Mouse (Mus musculus) T-helper 1 cell (primary cell): ENCODE measurements around the gene Hnrnpr.

ENCODE experiments used
- in situ Hi-C: fragments of 300-600 bp; cut with MboI, MseI; formaldehyde crosslinking; loops from one replicate; pipeline ENCODE4 v1.15.1; 2025; ENCODE audit warnings: high pct_unique_total_duplicates

The Hnrnpr gene

GRCm38 (mm10) chr4:136310229-136311041 is at the start of gene Hnrnpr:
Gene Hnrnpr, plus strand, starts transcription at chr4:136310942.
- in situ Hi-C loops, result no loop called here

GRCm38 (mm10) chr4:136261912-136262311 is 48.8 kb upstream of the Hnrnpr start:
- in situ Hi-C loops, result no loop called here

GRCm38 (mm10) chr4:136263555-136263954 is 47.2 kb upstream of the Hnrnpr start:
- in situ Hi-C loops, result no loop called here

DNA sequence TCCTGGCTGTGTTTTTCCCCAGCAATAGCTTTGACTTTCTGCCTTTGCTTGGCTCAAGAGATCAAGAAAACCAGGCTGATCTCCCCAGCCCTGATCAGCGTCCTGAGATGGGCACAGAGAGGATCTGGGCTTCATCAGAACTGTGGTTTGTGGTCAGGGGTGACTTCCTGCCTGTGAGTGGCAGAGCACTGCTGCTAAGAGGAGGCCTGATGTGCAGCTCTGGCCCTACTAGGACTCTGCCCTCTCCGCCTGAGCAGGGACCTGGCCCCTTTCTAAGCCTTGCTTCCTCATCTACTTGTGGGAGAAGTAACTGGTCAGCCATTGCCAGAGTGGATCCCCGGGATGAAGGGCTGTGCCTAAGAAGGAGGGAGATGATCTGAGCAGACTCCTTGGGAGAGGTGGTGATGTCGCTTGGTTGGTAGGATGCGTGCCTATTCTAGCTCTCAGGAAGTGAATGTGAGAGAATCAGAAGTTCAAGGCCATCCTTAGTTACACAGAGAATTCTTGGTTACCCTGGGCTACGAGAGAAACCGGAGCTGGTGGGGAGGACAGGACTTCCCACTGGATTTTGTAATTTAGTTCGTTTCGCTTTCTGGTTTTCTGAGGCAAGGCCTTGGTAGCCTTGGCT is 43.9 kb upstream of the Hnrnpr start:
- in situ Hi-C loops, result no loop called here

- in situ Hi-C loops, result no loop called here
Measured at GRCm38 (mm10) chr4:136268912-136269311, 41.8 kb upstream of the Hnrnpr start.

DNA sequence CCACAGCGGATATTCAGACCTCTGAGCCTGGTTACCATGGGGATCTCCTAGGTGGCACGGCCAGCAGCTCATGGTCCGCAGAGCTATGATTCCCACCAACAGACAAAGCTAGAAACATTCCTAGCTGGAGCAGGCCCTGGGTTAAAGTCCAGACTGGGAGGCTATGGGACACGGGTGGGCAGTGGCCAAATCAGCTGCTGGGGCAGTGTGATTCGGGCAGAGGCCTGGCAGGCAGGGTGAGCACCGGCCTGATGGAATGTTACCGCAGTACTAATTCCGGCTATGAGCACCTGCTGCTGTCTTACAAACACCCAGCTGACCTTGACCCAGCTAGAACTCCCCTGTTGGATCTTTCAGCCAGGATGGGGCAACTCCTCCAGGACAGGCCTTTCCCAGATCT is 40.1 kb upstream of the Hnrnpr start:
- in situ Hi-C loops, result no loop called here

- in situ Hi-C loops, result no loop called here
Measured at GRCm38 (mm10) chr4:136281097-136281496, 29.6 kb upstream of the Hnrnpr start.

DNA sequence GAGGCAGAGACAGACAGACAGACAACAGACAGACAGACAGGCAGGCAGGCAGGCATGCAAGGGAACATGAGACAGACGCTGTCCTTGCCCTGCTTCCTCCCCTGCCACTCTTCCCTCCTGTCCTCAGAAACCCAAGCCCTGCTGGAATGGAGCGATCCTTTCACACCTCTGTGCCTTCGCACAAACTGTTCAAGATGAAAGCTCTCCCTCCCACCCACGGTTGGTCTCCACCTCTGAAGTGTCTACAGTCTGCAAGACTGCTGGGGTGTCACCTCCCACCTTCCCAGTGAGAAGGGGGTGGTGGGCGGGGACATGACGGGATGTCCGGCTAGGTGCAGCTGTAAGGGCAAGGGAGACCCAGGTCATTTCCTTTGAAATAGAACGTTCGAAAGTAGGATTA is 29.1 kb upstream of the Hnrnpr start:
- in situ Hi-C loops, result no loop called here

DNA sequence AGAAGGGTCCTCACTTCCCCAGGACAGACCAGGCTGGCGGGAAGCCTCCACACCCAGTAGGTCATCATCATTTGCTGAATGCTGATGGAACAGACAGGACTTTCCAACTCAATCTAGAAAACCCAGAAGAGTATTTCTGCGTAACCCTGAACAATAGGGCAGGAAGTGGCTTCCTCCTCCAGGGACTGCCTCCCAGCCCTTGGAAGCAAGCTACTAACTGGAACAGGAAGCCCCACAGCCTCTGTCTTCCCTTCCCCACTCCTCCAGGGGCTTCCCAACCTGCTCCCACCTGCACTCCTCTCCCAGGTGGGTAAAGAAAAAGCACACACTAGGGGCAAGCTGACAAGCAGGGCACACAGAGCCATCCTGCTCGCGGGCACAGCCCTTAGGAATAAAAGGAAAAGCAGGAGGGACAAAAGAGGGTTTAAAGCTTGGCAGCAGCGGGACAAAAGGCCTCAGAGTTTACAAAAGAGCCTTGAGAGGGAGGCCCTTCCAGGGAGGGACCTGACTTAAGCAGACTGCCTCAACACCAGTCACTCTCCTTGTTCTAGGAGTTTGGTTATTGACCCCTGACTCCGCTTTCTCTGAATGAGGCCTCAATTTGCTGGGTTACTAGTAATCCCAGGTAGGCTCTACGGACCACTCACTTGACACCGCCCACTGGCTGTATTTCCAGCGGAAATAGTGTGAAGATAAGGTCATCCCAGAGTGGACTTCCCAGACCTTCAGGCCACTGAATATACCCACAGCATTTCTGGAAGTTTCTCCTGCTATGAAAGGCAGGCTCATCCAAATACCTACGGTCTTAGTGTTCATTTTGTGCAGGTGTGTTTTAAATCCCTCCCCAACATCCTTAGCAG is 27.9 kb upstream of the Hnrnpr start:
- in situ Hi-C loops, result no loop called here

DNA sequence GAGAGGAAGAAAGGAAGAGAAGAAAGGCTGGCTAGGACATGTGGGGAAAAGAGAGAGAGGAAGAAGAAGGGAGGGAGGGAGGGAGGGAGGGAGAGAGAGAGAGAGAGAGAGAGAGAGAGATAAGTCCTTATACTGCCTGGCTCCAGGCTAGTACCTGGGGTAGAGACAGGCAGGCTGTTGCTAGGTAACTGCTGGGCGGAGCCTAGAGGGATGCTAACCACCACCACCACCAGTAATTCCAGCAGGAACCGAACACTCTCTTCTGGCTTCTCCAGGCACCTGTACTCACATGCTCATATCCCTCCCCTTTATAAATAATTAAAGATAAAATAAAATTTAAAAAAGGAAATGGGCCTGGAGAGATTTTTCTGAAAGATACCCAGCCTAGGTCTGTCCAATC is 27.0 kb upstream of the Hnrnpr start:
- in situ Hi-C loops, result no loop called here

DNA sequence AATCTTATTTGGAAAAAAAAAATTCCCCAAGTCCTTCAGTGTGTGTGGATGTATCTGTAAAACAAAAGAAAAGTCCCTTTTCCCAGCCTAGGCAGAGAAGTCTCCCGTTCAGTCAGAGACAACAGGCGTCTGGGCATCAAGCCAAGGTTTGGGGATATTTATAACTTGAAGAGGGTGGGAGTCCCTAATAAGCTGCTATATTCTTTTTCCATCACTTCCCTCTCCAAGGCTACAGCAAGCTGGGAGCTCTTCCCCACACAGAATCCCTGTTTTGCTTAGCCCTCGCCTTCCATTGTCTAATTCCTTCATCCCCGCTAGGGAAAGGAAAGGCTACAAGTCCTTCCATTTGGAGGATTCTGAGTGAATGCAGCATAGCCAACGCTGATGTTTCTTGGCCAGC is 26.3 kb upstream of the Hnrnpr start, which contains the start of gene Zfp46:
Gene Zfp46, plus strand, starts transcription at position 229 of the 400 bp plus-strand sequence.
- in situ Hi-C loops, result no loop called here

DNA sequence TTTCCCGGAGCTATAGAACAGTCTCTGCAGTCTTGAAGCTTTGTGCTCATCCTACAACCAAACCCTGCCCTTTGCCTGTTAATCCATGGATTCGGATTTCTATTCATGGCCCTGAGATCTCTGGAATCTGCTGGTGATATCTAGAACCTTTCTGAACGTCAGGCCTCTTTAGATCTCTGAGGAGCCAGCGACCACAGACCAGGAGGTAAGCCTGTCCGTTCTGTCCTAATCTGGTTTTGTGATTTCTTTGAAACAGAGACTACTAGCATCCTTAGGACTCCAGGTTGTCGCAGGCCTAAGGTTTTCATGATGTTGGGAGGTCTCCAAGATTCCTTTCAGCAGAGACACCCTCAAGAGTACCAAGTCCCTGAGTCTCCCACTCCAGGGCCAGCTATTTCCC is 25.9 kb upstream of the Hnrnpr start:
- in situ Hi-C loops, result no loop called here

GRCm38 (mm10) chr4:136285348-136285810 is 25.4 kb upstream of the Hnrnpr start:
- in situ Hi-C loops, result no loop called here

- in situ Hi-C loops, result no loop called here
Measured at GRCm38 (mm10) chr4:136285811-136286371, 24.9 kb upstream of the Hnrnpr start.

DNA sequence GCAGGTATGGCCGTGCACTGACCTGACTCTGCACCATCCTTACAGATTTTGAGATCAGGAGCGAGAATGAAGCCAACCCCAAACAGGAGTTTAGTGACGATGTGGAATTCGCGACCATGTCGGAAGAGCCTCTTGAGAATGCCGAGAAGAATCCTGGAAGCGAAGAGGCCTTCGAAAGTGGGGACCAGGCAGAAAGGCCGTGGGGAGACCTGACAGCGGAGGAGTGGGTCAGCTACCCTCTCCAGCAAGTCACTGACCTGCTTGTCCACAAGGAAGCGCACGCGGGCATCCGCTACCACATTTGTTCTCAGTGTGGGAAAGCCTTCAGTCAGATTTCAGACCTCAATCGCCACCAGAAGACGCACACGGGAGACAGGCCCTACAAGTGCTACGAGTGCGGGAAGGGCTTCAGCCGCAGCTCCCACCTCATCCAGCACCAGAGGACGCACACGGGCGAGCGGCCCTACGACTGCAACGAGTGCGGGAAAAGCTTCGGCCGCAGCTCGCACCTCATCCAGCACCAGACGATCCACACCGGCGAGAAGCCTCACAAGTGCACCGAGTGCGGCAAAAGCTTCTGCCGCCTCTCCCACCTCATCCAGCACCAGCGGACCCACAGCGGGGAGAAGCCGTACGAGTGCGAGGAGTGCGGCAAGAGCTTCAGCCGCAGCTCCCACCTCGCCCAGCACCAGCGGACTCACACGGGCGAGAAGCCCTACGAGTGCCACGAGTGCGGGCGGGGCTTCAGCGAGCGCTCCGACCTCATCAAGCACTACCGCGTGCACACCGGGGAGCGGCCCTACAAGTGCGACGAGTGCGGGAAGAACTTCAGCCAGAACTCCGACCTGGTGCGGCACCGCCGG is 20.6 kb upstream of the Hnrnpr start:
- in situ Hi-C loops, result no loop called here

DNA sequence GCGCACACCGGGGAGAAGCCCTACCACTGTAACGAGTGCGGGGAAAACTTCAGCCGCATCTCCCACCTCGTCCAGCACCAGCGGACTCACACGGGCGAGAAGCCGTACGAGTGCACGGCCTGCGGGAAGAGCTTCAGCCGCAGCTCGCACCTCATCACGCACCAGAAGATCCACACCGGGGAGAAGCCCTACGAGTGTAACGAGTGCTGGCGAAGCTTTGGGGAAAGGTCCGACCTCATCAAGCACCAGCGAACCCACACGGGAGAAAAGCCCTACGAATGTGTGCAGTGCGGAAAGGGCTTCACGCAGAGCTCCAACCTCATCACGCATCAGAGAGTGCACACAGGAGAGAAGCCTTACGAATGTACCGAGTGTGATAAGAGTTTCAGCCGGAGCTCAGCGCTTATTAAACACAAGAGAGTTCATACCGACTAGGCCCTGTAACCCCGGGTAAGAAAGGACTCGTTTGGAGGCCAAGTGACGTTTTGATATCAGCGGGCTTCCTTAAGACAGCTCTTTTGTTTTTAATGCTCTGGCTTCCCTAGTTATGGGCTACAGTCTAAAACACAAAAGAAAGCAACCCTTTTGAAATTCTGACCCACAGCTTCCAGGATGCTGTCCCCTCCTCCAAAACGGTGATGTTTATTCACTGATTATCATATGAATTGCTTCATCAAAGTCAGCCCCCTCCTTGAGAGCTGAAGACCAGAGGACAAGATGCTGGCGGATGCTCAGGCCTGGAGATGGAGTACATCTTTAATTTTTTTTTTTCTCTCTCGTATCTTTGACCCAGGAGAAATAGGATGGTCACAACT is 19.8 kb upstream of the Hnrnpr start:
- in situ Hi-C loops, result no loop called here

DNA sequence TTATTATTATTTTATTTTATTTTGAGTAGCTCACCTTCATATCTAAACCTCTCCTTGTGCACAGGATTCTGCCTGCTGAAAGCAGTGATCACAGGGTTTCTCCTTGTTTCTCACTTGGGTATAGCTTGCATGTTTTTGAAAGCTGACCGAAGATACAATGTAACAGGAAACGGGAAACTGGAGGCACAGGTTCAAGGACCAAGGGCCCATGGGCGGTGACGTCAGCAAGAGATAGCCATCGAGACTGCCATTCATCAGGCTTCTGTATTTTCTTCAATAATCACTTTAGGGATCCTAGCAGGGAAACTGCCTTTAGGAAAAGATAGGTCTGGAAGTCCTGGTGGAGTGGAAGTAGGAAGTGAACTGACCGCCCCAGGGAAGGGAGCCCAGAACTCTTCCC is 19.1 kb upstream of the Hnrnpr start:
- in situ Hi-C loops, result no loop called here

DNA sequence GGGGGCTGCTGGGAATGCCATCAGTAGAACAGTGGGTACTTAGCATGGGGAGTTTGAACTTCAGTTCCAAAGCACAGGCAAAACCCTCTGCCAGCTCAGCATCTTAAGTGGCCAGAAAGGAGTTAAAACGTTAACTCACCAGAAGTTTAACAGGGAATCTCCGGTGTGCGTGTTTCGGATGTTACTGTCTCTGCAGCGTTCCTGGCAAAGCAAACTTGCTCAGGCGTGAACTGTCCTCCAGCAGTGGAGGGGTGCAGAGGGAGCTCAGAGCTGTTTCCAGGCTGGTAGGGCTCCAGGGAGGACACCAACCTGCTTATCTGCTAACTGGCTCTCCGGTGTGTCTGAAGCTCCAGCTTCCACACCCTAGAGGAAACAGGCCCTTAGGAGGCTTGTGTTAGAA is 14.8 kb upstream of the Hnrnpr start:
- in situ Hi-C loops, result no loop called here

DNA sequence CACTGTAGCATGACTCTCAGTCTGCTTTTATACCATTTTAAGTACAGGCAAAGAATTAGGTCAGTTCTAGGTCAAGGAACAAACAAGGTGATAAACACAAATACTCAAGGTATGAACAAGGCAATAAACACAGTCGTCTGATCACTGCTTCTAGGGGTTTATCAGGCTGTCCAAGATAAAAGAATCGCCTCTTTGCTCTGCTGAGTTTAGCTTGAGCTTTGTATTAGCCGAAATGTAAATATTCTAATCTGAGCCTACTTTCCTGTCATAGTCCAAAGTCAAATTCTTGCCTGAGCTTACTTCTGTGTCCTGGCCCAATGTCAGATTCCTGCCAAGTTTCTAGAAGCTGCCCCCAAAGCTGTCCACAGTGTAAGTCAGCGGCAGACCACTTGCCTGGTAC is 8.3 kb upstream of the Hnrnpr start:
- in situ Hi-C loops, result no loop called here

GRCm38 (mm10) chr4:136304181-136304580 is 6.6 kb upstream of the Hnrnpr start:
- in situ Hi-C loops, result no loop called here
